Mouse (Mus musculus): ENCODE measurements around the gene Pus10.

GRCm38 (mm10) chr11:23770510-23770759 is 105.0 kb downstream of the Pus10 start:
- TF ChIP-seq GATA1 (IDR thresholded peaks at IDR 0.05; ENCODE audit: low read length) (no peak), TAL1 (IDR thresholded peaks at IDR 0.05; ENCODE audit: low read length) (no peak)

All from erythroblast, embryonic 14.5 days (primary cell).